Mouse (Mus musculus) neural tube, embryonic 11.5 days (tissue): ENCODE measurements around the gene Smok3b. TPM values are rescaled to one million over a fixed set of nuclear protein-coding genes. Genes with fewer than 3 reads are reported as not detected.
A peak's percentile ranks its signal among the peaks of the same experiment; 100 is the strongest.

ENCODE experiments used
- ATAC-seq: fragments of 200-750 bp; cut with Nextera tagmentation; 2 replicates; pipeline ENCODE4 v1.8.0; 2017; ENCODE audit warnings: moderate number of reproducible peaks, mild to moderate bottlenecking, moderate TSS enrichment, moderate library complexity; ENCODE audit not compliant: insufficient read depth, low FRiP score, low TSS enrichment
- DNase-seq: peaks from one replicate; pipeline ENCODE4 v3.0.0-alpha.2; 2015; ENCODE audit warnings: low spot score
- H3K27ac ChIP-seq: fragments of 300-500 bp; sonication (generic); 2 replicates; pipeline ENCODE4 v1.5.1; 2014; ENCODE audit warnings: low read depth, mild to moderate bottlenecking, low read length
- H3K27me3 ChIP-seq: fragments of 300-500 bp; sonication (generic); 2 replicates; pipeline ENCODE4 v1.6.1; 2014; ENCODE audit warnings: mild to moderate bottlenecking, low read length, mixed read lengths; ENCODE audit not compliant: control insufficient read depth, insufficient read depth
- H3K36me3 ChIP-seq: fragments of 300-500 bp; sonication (generic); 2 replicates; pipeline ENCODE4 v1.6.1; 2014; ENCODE audit warnings: mild to moderate bottlenecking, low read length, moderate library complexity, mixed read lengths; ENCODE audit not compliant: control insufficient read depth, insufficient read depth
- H3K4me1 ChIP-seq: fragments of 300-500 bp; sonication (generic); 2 replicates; pipeline ENCODE4 v1.6.1; 2014; ENCODE audit warnings: low read length, mixed read lengths; ENCODE audit not compliant: control insufficient read depth, insufficient read depth
- H3K4me2 ChIP-seq: fragments of 300-500 bp; sonication (generic); 2 replicates; pipeline ENCODE4 v1.6.1; 2014; ENCODE audit warnings: low read depth, mild to moderate bottlenecking, moderate library complexity
- H3K4me3 ChIP-seq: fragments of 300-500 bp; sonication (generic); 2 replicates; pipeline ENCODE4 v1.5.1; 2014; ENCODE audit warnings: low read depth, low read length
- H3K9ac ChIP-seq: fragments of 300-500 bp; sonication (generic); 2 replicates; pipeline ENCODE4 v1.6.1; 2014; ENCODE audit warnings: mild to moderate bottlenecking, low read length
- H3K9me3 ChIP-seq: fragments of 300-500 bp; sonication (generic); 2 replicates; pipeline ENCODE4 v1.6.1; 2016; ENCODE audit warnings: low read length; ENCODE audit not compliant: control insufficient read depth
- WGBS: fragments of 180-500 bp; shearing (Covaris S2); extraction: QIAGEN DNeasy Blood & Tissue Kit; methylation state at CpG from one replicate; pipeline ENCODE4 v1.1.7; 2014; 5-methylcytosine and 5-hydroxymethylcytosine counted together
- polyA plus RNA-seq: library from polyadenylated mRNA; unstranded; fragments of >200 nt; fragmentation: Nextera tagmentation; extraction: Ambion mirVana; gene quantifications from 2 replicates; pipeline ENCODE4 v1.2.1, GENCODE M21; 2014

The Smok3b gene
- polyA plus RNA-seq, 1 experiment from 2014 or later, result not detected

GRCm38 (mm10) chr5:138080456-138080855 is 59.2 kb downstream of the Smok3b start:
- WGBS, result 88% methylated on average over 5 of the region's 5 CpGs
- Histone ChIP-seq H3K36me3 (no peaks in the 10 kb centered on the region), H3K27me3 (no peaks in the 10 kb centered on the region), H3K4me3 (no peak overlapping the region), H3K9ac (no peak overlapping the region), H3K4me2 (no peak overlapping the region), H3K27ac (no peak overlapping the region), H3K9me3 (no peaks in the 10 kb centered on the region), H3K4me1 (no peaks in the 10 kb centered on the region)
- DNase-seq (no peak), ATAC-seq (no peak)

GRCm38 (mm10) chr5:138081446-138081845 is 60.2 kb downstream of the Smok3b start:
- ATAC-seq, result no peak
- Histone ChIP-seq H3K4me2 (no peak overlapping the region), H3K4me1 (peaks cover 4% of the 10 kb centered on the region; the same call in 1 of the 2 replicates), H3K4me3 (no peak overlapping the region), H3K36me3 (no peaks in the 10 kb centered on the region), H3K9me3 (no peaks in the 10 kb centered on the region), H3K9ac (no peak overlapping the region), H3K27ac (no peak overlapping the region), H3K27me3 (no peaks in the 10 kb centered on the region)
- DNase-seq, result no peak
- 84% methylated on average over 9 of the region's 9 CpGs for WGBS

GRCm38 (mm10) chr5:138083318-138083900 is 62.2 kb downstream of the Smok3b start:
- 74% methylated on average over 2 of the region's 2 CpGs for WGBS
- Histone ChIP-seq H3K36me3 (no peaks in the 10 kb centered on the region; the same call in none of the 2 replicates), H3K4me2 (no peak overlapping the region), H3K27me3 (no peaks in the 10 kb centered on the region), H3K4me1 (peaks cover 4% of the 10 kb centered on the region; the same call in 1 of the 2 replicates), H3K27ac (no peak overlapping the region), H3K4me3 (no peak overlapping the region), H3K9ac (no peak overlapping the region), H3K9me3 (no peaks in the 10 kb centered on the region)
- ATAC-seq (no peak), DNase-seq (no peak)

- Histone ChIP-seq H3K9me3 (no peaks in the 10 kb centered on the region), H3K4me3 (no peak overlapping the region), H3K36me3 (no peaks in the 10 kb centered on the region; the same call in none of the 2 replicates), H3K27ac (no peak overlapping the region), H3K27me3 (no peaks in the 10 kb centered on the region), H3K4me2 (no peak overlapping the region), H3K4me1 (peaks cover 4% of the 10 kb centered on the region; the same call in 1 of the 2 replicates), H3K9ac (no peak overlapping the region)
- ATAC-seq, result no peak
- DNase-seq, result no peak
- 95% methylated on average over 2 of the region's 2 CpGs for WGBS
Observed at GRCm38 (mm10) chr5:138083936-138084335, 62.7 kb downstream of the Smok3b start.

DNA sequence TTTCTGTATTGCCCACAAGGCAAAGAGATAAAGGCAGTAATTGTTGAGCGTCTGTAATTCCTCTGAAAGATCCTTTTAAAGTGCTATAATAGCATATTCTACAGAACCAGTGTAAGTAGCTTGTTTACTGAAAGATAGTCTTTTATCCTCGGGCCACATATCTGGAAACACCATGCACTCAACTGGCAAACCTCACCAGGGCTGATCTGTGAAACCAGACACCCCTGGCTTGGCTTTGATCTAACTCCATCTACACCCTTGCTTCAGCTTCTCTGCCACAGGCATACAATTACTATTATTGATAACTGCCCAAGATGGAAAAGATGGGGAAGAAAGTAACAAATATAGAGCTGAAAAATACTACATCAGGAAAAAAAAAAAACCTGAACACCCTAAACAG is 63.3 kb downstream of the Smok3b start:
- H3K27ac ChIP-seq, result no peak overlapping the region
- peak overlapping the region; percentile 6 for H3K4me2 ChIP-seq
- H3K9me3 ChIP-seq, result no peaks in the 10 kb centered on the region
- DNase-seq (no peak), ATAC-seq (peak; percentile 21; the same call in 1 of the 2 replicates)
- H3K27me3 ChIP-seq, result no peaks in the 10 kb centered on the region
- H3K4me3 ChIP-seq, result peak overlapping the region; percentile 79
- no peaks in the 10 kb centered on the region; the same call in none of the 2 replicates for H3K36me3 ChIP-seq
- 65% methylated on average over 2 of the region's 2 CpGs for WGBS
- H3K4me1 ChIP-seq, result peaks cover 4% of the 10 kb centered on the region; the same call in 1 of the 2 replicates
- H3K9ac ChIP-seq, result no peak overlapping the region

DNA sequence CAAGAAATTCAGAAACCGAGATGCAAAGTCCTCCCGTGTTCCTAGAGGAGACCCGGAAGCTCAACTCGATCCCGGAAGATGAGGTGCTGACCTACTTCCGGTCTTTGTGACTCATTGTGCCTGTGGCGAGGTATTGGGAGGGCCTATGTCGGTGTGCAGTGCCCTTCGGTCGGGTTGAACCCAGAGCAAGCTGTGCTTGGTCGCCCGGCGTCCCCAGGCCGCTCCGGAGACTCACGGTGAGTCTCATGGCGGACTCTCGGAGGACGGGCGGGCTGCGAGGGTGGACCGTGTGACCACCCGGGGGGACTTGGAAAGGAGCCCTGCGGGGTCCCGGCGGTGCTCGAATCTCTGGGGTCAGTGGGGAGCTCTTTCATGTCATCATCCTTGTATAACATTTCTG is 63.8 kb downstream of the Smok3b start, which contains the start of gene Zkscan1:
Gene Zkscan1 (plus strand): TSS at position 89 of the 400 bp plus-strand sequence.
- no peaks in the 10 kb centered on the region; the same call in none of the 2 replicates for H3K36me3 ChIP-seq
- peak within 1 kb of the TSS; percentile 60 for H3K4me2 ChIP-seq
- DNase-seq, result peak; percentile 85
- no peaks in the 10 kb centered on the region for H3K27me3 ChIP-seq
- H3K4me3 ChIP-seq, result peak within 1 kb of the TSS; percentile 79
- WGBS, result under 1% methylated on average over 27 of the region's 27 CpGs
- H3K4me1 ChIP-seq, result peaks cover 4% of the 10 kb centered on the region; the same call in 1 of the 2 replicates
- no peaks in the 10 kb centered on the region for H3K9me3 ChIP-seq
- peak; percentile 96 for ATAC-seq
- peak within 1 kb of the TSS; percentile 90 for H3K27ac ChIP-seq
- H3K9ac ChIP-seq, result peak within 1 kb of the TSS; percentile 99

GRCm38 (mm10) chr5:138085421-138085911 is 64.2 kb downstream of the Smok3b start:
- Histone ChIP-seq H3K4me3 (peak overlapping the region; percentile 79), H3K27ac (peak overlapping the region; percentile 90), H3K9ac (peak overlapping the region; percentile 99), H3K4me2 (peak overlapping the region; percentile 60), H3K9me3 (no peaks in the 10 kb centered on the region), H3K27me3 (no peaks in the 10 kb centered on the region), H3K36me3 (no peaks in the 10 kb centered on the region; the same call in none of the 2 replicates), H3K4me1 (peaks cover 4% of the 10 kb centered on the region; the same call in 1 of the 2 replicates)
- no peak for ATAC-seq
- WGBS, result under 1% methylated on average over 18 of the region's 18 CpGs
- DNase-seq, result no peak

GRCm38 (mm10) chr5:138086842-138087241 is 65.6 kb downstream of the Smok3b start:
- H3K4me1 ChIP-seq, result peaks cover 4% of the 10 kb centered on the region; the same call in 1 of the 2 replicates
- H3K27ac ChIP-seq, result no peak overlapping the region
- no peaks in the 10 kb centered on the region for H3K27me3 ChIP-seq
- WGBS, result 81% methylated on average over 3 of the region's 3 CpGs
- peak overlapping the region; percentile 79; the same call in 1 of the 2 replicates for H3K4me3 ChIP-seq
- ATAC-seq, result no peak
- H3K4me2 ChIP-seq, result peak overlapping the region; percentile 60
- H3K9me3 ChIP-seq, result no peaks in the 10 kb centered on the region
- DNase-seq, result no peak
- no peak overlapping the region for H3K9ac ChIP-seq
- H3K36me3 ChIP-seq, result no peaks in the 10 kb centered on the region; the same call in none of the 2 replicates

- Histone ChIP-seq H3K36me3 (peaks cover 2% of the 10 kb centered on the region), H3K4me1 (peaks cover 4% of the 10 kb centered on the region; the same call in 1 of the 2 replicates), H3K9ac (no peak overlapping the region), H3K27ac (no peak overlapping the region), H3K4me2 (no peak overlapping the region), H3K9me3 (no peaks in the 10 kb centered on the region), H3K4me3 (no peak overlapping the region), H3K27me3 (no peaks in the 10 kb centered on the region)
- 85% methylated on average over 3 of the region's 3 CpGs for WGBS
- DNase-seq, result no peak
- no peak for ATAC-seq
Observed at GRCm38 (mm10) chr5:138088366-138088765, 67.1 kb downstream of the Smok3b start.
